Mouse (Mus musculus) lung, adult 2 months (tissue): Measurements from ENCODE around the gene Pak4. TPM values are rescaled to one million over a fixed set of nuclear protein-coding genes. Genes with fewer than 3 reads are reported as not detected.
"Not testable (repeated sequence)": the region's sequence is repeated elsewhere in the genome, so short reads cannot be mapped to it uniquely, and the experiment has no call there.

Experiments
- DNase-seq: peaks from one replicate; pipeline ENCODE4 v3.0.0; 2022
- H3K4me1 ChIP-seq: fragments of 200-500 bp; 2 replicates; pipeline ENCODE4 v1.6.1; 2011; ENCODE audit warnings: low read length; ENCODE audit not compliant: control insufficient read depth, insufficient read depth
- H3K4me3 ChIP-seq: fragments of 200-500 bp; replicated peaks from 2 replicates; pipeline ENCODE3; 2011; ENCODE audit warnings: low read depth, mild to moderate bottlenecking, control low read depth, low read length; ENCODE audit errors: extremely low read depth
- CTCF ChIP-seq: fragments of 200-500 bp; IDR thresholded peaks from 2 replicates; pipeline ENCODE4 v1.5.1; 2011; ENCODE audit warnings: mild to moderate bottlenecking, low read length, control low read depth; ENCODE audit not compliant: insufficient read depth
- POLR2A ChIP-seq: fragments of 200-500 bp; IDR thresholded peaks from 2 replicates; pipeline ENCODE4 v1.6.1; 2011; ENCODE audit warnings: low read depth, mild to moderate bottlenecking, control low read depth, low read length, borderline replicate concordance; ENCODE audit errors: extremely low read depth
- WGBS: fragments of 180-500 bp; shearing (Covaris S2); methylation state at CpG from one replicate; pipeline ENCODE4 v1.1.7; 2018; 5-methylcytosine and 5-hydroxymethylcytosine counted together
- polyA plus RNA-seq: library from polyadenylated mRNA; depleted of rRNA; stranded (reverse); fragments of >200 nt; gene quantifications from 2 replicates; pipeline ENCODE4 v1.2.3, GENCODE M21; 2012; rRNA removed

Gene Pak4
- polyA plus RNA-seq, 1 experiment: 66.7 TPM

DNA sequence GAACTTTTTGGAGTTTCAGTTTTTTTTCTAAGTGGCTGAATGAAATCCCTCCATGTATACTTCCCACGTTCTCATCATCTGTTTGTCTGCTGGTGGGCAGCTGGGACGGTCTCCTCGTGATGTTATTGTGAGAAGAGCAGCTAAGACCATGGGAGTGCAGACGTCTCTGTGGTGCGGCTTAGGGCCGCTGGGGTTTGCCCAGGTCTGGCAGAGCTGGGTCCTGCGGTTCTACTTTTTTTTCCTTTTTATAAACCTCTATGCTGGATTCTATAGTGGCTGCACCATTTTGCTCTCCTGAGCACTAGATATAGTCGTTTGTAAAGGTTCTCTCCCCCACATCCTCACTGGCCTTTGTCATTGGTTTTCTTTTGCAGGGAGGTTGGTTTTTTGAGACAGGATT, 86.5 kb downstream of the Pak4 start:
- no peak for DNase-seq
- 68% methylated on average over 8 of the region's 8 CpGs for WGBS
- Histone ChIP-seq H3K4me1 (no peaks in the 10 kb centered on the region), H3K4me3 (no peak overlapping the region)
- TF ChIP-seq CTCF: no peak
- no peak for TF ChIP-seq POLR2A

DNA sequence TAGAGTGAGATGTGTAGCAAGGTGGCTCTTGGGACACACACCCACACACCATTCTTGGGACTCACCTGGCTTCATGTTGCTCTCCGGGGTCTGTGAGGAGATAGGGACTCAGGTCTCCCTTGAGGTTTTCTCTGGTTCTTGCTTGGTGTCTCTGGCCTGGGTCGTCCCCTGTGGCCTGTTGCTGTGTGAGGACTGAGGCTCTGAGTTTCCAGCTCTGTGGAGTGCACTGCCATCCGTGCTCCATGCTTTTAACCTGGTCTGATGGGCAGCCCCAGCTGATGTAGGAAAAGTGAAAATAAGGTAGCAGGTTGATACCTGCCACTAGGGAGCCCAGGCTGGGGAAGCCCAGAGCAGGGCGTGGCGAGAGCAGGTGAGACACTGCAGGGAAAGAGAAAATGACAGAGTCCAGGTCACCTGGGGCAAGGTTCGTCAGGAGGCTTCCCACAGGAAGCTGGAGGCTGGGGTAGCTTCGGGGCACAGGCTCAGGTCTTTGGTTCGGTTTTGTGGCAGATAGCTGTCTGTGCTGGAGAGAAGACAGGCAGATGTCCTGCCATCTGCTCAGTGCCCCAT, 87.5 kb downstream of the Pak4 start, which contains the start of gene Ifnl2:
Gene Ifnl2 (minus strand): TSS at position 51 of the 570 bp plus-strand sequence.
- 58% methylated on average over 8 of the region's 8 CpGs for WGBS
- H3K4me1 ChIP-seq, H3K4me3 ChIP-seq, DNase-seq: not testable (repeated sequence)

GRCm38 (mm10) chr7:28509121-28509520, 88.9 kb downstream of the Pak4 start:
- H3K4me1 ChIP-seq, H3K4me3 ChIP-seq, DNase-seq: not testable (repeated sequence)
- WGBS: 66% methylated on average over 2 of the region's 2 CpGs

Other genes starting within 250 kb of the Pak4 start
- 529 and 774 TPM in 2 replicates for gene Rps16, start 247.5 kb downstream of the Pak4 start, polyA plus RNA-seq
- gene Plekhg2, start 225.6 kb downstream of the Pak4 start, polyA plus RNA-seq: 37.5 and 40.0 TPM in 2 replicates
- gene Zfp36, start 217.9 kb downstream of the Pak4 start, polyA plus RNA-seq: 83.3 and 136 TPM in 2 replicates
- gene Med29, start 205.5 kb downstream of the Pak4 start, polyA plus RNA-seq: 37.3 and 39.2 TPM in 2 replicates
- 81.5 and 103 TPM in 2 replicates for gene Paf1, start 205.2 kb downstream of the Pak4 start, polyA plus RNA-seq
- 24.2 and 24.3 TPM in 2 replicates for gene Gmfg, start 160.7 kb downstream of the Pak4 start, polyA plus RNA-seq
- 5.5 and 7.0 TPM in 2 replicates for gene Lrfn1, start 146.2 kb downstream of the Pak4 start, polyA plus RNA-seq
- gene Ifnl2, start 87.7 kb downstream of the Pak4 start, polyA plus RNA-seq: not detected in 2 replicates
- not detected in 2 replicates for gene Ifnl3, start 75.3 kb downstream of the Pak4 start, polyA plus RNA-seq
- gene Sycn, start 57.3 kb downstream of the Pak4 start, polyA plus RNA-seq: 27.0 TPM in 1 of 2 replicates, not detected in the other
- 0.53 and 27.0 TPM in 2 replicates for gene Nccrp1, start 50.9 kb downstream of the Pak4 start, polyA plus RNA-seq
- gene Samd4b, start within 50 bp of the Pak4 start, polyA plus RNA-seq: 93.9 and 112 TPM in 2 replicates
- 0.41 and 16.5 TPM in 2 replicates for gene Acp7, start 33.1 kb upstream of the Pak4 start, polyA plus RNA-seq
- 3.7 and 3.8 TPM in 2 replicates for gene Fbxo27, start 94.7 kb upstream of the Pak4 start, polyA plus RNA-seq
- 6.1 and 7.0 TPM in 2 replicates for gene Fbxo17, start 118.6 kb upstream of the Pak4 start, polyA plus RNA-seq
- gene Mrps12, start 143.6 kb upstream of the Pak4 start, polyA plus RNA-seq: 45.9 and 57.2 TPM in 2 replicates
- 13.6 and 15.8 TPM in 2 replicates for gene Sars2, start 143.8 kb upstream of the Pak4 start, polyA plus RNA-seq
- not detected in 2 replicates for gene Ccer2, start 158.0 kb upstream of the Pak4 start, polyA plus RNA-seq
- gene Sirt2, start 168.6 kb upstream of the Pak4 start, polyA plus RNA-seq: 84.9 and 102 TPM in 2 replicates
- 48.5 and 49.2 TPM in 2 replicates for gene Nfkbib, start 169.3 kb upstream of the Pak4 start, polyA plus RNA-seq
- gene Rinl, start 190.8 kb upstream of the Pak4 start, polyA plus RNA-seq: 11.2 and 14.5 TPM in 2 replicates
- gene Hnrnpl, start 210.4 kb upstream of the Pak4 start, polyA plus RNA-seq: 166 and 244 TPM in 2 replicates
- 201 and 250 TPM in 2 replicates for gene Ech1, start 227.0 kb upstream of the Pak4 start, polyA plus RNA-seq
- gene Lgals4, start 235.7 kb upstream of the Pak4 start, polyA plus RNA-seq: 19.0 and 25.5 TPM in 2 replicates